Mouse (Mus musculus) E14TG2a.4 (cell line): Measurements from ENCODE around the gene Atp9a.

Source experiments
- CTCF ChIP-seq: conservative IDR thresholded peaks from 2 replicates; pipeline ENCODE4 v1.5.1; 2014; ENCODE audit warnings: low read length
- NANOG ChIP-seq: IDR thresholded peaks from 2 replicates; pipeline ENCODE4 v1.6.1; 2014; ENCODE audit warnings: borderline replicate concordance, low read length, mixed read lengths
- POU5F1 ChIP-seq: IDR thresholded peaks from 2 replicates; pipeline ENCODE4 v1.6.1; 2014; ENCODE audit warnings: low read length, borderline replicate concordance

DNA sequence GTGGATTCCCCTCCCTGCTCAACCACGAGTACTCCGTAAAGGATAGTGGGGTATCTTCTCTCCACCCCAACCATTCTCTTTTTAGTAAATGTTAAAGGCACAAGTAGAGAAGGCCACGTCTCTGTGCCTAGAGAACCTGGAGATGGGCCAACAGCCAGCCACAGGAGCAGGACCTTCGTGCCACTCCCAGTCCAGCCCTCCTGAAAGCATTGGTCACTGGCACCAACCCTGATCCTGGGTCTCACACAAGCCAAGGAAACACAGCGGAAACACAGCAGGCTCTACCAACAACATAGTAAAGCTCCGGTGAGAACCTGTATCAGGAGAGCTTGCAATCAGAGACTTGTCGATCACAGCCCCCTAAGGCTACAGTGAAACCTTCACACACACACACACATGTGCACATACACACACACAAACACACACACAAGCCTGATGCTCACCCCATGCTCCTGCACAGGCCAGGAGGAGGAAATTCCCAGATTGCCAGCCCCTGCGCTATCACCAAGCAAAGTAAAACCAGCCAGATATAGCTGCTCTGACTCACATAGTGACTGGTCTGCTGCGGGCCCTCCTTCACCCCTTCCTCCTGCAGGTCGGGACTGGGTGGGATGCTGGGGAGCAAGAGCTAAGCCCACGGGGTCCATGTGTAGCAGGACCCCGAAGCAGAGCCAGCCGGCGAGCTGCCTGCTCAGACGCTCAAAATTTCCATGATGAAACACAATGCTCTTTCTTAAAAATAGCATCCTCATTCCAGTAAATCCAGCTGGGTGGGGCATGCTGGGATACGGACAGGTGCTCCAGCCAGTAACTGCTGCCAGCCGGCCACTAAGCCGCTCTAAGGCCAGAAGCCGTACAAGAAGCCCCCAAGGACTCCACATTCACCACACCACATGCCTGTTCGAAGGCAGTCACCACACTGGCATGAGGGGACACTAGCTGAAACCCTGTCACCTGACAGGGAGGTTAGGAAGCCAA, 29.7 kb downstream of the Atp9a start:
- TF ChIP-seq CTCF = no peak
- no peak for TF ChIP-seq POU5F1
- TF ChIP-seq NANOG = no peak
